Mouse (Mus musculus): ENCODE results near the gene Fgfrl1. TPM values are rescaled to one million over a fixed set of nuclear protein-coding genes. Genes with fewer than 3 reads are reported as not detected.

Gene Fgfrl1
- 1.7 TPM for polyA plus RNA-seq (2014; fragmentation: Illumina TruSeq; extraction: RNeasy Lipid Tissue Mini Kit (QIAGEN cat#74804); ENCODE audit: low read depth, low replicate concordance)

DNA sequence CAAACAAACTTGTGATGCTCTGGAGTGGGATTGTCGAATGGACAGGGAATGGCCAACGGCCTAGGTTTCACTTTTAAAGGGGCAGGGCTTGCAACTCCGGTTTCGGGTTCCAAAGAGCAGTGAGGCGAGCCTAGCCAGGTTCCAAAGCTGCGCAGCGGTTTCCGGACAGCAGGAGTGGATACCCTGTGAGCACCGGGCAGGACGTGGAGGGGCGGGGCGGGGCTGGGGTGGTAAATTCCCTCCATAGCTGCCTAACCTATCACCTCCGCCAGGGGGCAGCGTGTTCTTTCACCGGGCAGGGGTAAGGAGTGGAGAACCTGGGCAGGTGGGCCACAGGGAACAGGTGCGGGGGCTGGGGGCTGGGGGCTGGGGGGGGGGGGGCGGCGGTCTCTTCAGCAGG, at the start of gene Fgfrl1:
TSS of gene Fgfrl1 (plus strand) at position 112 of the 400 bp plus-strand sequence.

DNA sequence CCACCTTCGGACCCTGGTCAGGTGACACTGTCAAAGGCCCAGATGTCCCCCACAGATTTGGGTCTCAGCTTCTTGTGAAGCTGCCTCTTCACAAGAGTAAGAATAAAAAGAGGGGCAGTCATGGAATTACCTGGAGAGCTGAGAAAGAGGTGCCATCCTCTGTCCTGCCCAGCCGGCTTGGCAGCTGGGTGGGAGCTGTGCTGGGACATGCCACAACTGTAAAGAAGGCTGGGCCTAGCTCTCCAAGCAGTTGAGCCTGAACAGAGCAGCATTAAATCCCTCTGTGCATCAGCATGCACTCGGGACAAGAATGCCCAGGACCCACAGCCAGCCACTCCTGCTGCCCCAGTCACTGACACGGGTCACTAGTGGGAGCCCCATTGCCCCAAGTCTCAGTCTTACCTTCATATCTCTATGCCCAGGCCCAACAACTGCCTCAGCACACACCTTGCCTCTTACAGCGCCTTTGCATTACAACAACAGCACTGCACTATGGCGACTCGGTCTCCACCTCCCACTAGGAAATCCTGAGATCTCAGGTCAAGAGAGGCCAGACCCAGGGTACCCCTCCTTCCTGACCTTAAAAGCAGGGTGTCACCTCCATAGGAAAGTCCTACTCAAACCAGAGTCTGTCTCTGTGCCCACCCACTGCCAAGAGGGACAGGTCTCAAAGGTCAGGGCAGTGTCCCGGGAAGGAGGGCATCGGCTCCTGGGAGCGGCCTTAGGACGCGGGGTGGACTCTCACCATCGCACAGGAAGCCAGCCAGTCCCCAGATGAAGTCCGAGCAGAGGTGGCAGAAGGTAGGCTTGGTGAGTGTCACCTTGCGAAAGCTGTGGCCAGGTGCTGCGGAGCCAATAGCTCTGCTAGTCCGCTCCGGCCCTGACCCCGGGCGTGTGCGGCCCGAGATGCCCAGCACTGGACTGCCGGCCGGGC, 32.2 kb upstream of the Fgfrl1 start, which contains the start of gene Idua:
TSS of gene Idua (plus strand) at position 634 of the 934 bp plus-strand sequence.

GRCm38 (mm10) chr5:108668977-108669936, 22.9 kb upstream of the Fgfrl1 start, which contains the start of gene Dgkq:
Gene Dgkq, minus strand, starts transcription at chr5:108669672.

GRCm38 (mm10) chr5:108675251-108675816, 16.8 kb upstream of the Fgfrl1 start, which contains the start of gene Slc26a1:
Gene Slc26a1, minus strand, starts transcription at chr5:108675569.

Other genes starting within 250 kb of the Fgfrl1 start
- 5.7 TPM for gene Mfsd7a, start 243.5 kb upstream of the Fgfrl1 start, polyA plus RNA-seq (2014; fragmentation: Illumina TruSeq; extraction: RNeasy Lipid Tissue Mini Kit (QIAGEN cat#74804); ENCODE audit: low read depth, low replicate concordance)
- gene Pcgf3, start 231.2 kb upstream of the Fgfrl1 start, polyA plus RNA-seq (2014; fragmentation: Illumina TruSeq; extraction: RNeasy Lipid Tissue Mini Kit (QIAGEN cat#74804); ENCODE audit: low read depth, low replicate concordance) = 50.9 TPM
- gene Cplx1, start 142.4 kb upstream of the Fgfrl1 start, polyA plus RNA-seq (2014; fragmentation: Illumina TruSeq; extraction: RNeasy Lipid Tissue Mini Kit (QIAGEN cat#74804); ENCODE audit: low read depth, low replicate concordance) = 0.38 TPM
- 129 TPM for gene Gak, start 62.6 kb upstream of the Fgfrl1 start, polyA plus RNA-seq (2014; fragmentation: Illumina TruSeq; extraction: RNeasy Lipid Tissue Mini Kit (QIAGEN cat#74804); ENCODE audit: low read depth, low replicate concordance)
- gene Tmem175, start 62.6 kb upstream of the Fgfrl1 start, polyA plus RNA-seq (2014; fragmentation: Illumina TruSeq; extraction: RNeasy Lipid Tissue Mini Kit (QIAGEN cat#74804); ENCODE audit: low read depth, low replicate concordance) = 19.7 TPM
- gene Idua, start 32.1 kb upstream of the Fgfrl1 start, polyA plus RNA-seq (2014; fragmentation: Illumina TruSeq; extraction: RNeasy Lipid Tissue Mini Kit (QIAGEN cat#74804); ENCODE audit: low read depth, low replicate concordance) = 8.2 TPM
- gene Dgkq, start 22.7 kb upstream of the Fgfrl1 start, polyA plus RNA-seq (2014; fragmentation: Illumina TruSeq; extraction: RNeasy Lipid Tissue Mini Kit (QIAGEN cat#74804); ENCODE audit: low read depth, low replicate concordance) = 17.7 TPM
- not detected for gene Slc26a1, start 16.8 kb upstream of the Fgfrl1 start, polyA plus RNA-seq (2014; fragmentation: Illumina TruSeq; extraction: RNeasy Lipid Tissue Mini Kit (QIAGEN cat#74804); ENCODE audit: low read depth, low replicate concordance)
- 10.8 TPM for gene Rnf212, start 82.6 kb downstream of the Fgfrl1 start, polyA plus RNA-seq (2014; fragmentation: Illumina TruSeq; extraction: RNeasy Lipid Tissue Mini Kit (QIAGEN cat#74804); ENCODE audit: low read depth, low replicate concordance)
- not detected for gene Tmed11, start 103.0 kb downstream of the Fgfrl1 start, polyA plus RNA-seq (2014; fragmentation: Illumina TruSeq; extraction: RNeasy Lipid Tissue Mini Kit (QIAGEN cat#74804); ENCODE audit: low read depth, low replicate concordance)
- not detected for gene Vmn2r8, start 116.5 kb downstream of the Fgfrl1 start, polyA plus RNA-seq (2014; fragmentation: Illumina TruSeq; extraction: RNeasy Lipid Tissue Mini Kit (QIAGEN cat#74804); ENCODE audit: low read depth, low replicate concordance)
- gene Vmn2r9, start 160.2 kb downstream of the Fgfrl1 start, polyA plus RNA-seq (2014; fragmentation: Illumina TruSeq; extraction: RNeasy Lipid Tissue Mini Kit (QIAGEN cat#74804); ENCODE audit: low read depth, low replicate concordance) = not detected